Mouse (Mus musculus): ENCODE data around the gene Rasip1.

DNA sequence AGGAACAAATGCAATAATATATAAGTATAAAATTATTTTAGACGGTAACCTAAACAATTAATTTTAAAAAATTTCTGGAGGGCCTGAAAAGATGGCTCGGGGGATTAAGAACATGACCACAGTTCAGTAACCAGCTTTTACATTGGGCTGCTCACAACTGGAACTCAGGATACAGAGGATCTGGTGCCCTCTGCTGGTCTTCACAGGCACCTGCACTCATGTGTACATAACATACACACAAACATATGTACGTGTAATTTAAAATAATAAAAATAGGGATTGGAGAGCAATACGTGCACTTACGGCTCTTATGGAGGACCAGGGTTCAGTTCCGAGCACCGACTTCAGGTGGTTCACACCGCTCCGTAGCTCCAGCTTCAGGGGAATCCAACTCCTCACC lies 41.6 kb downstream of the Rasip1 start:
- TF ChIP-seq CTCF (IDR thresholded peaks at IDR 0.05; ENCODE audit: extremely low read depth, insufficient read length, insufficient replicate concordance, low read depth, low read length): peak; percentile 15; the same call in 1 of the 2 replicates
- TF ChIP-seq POLR2A (IDR thresholded peaks at IDR 0.05; ENCODE audit: low read depth, low read length): no peak

Data from small intestine, adult 2 months (tissue).